Mouse (Mus musculus) CD4-positive naive resting alpha-beta T cell, adult 76 days (primary cell): ENCODE measurements around the gene Vps25. TPM values are rescaled to one million over a fixed set of nuclear protein-coding genes. Genes with fewer than 3 reads are reported as not detected.

ENCODE experiments used
- total RNA-seq: library from RNA; stranded (reverse); gene quantifications from one replicate; pipeline ENCODE4 v1.2.4, GENCODE M21; 2023

Gene Vps25
- total RNA-seq = 73.4 TPM

GRCm38 (mm10) chr11:101253613-101254389 lies at the start of gene Vps25:
Gene Vps25 (plus strand): TSS chr11:101253707.

GRCm38 (mm10) chr11:101226065-101226701 lies 27.3 kb upstream of the Vps25 start, which contains the start of gene Ezh1:
Gene Ezh1 (minus strand): TSS chr11:101226463.

GRCm38 (mm10) chr11:101245855-101246701 lies 7.4 kb upstream of the Vps25 start, which contains the start of gene Ramp2:
Gene Ramp2 (plus strand): TSS chr11:101246028.

GRCm38 (mm10) chr11:101259948-101260825 lies 6.7 kb downstream of the Vps25 start, which contains the start of gene Wnk4:
Gene Wnk4 (plus strand): TSS chr11:101260567.

GRCm38 (mm10) chr11:101278223-101279192 lies 25.0 kb downstream of the Vps25 start, which contains the start of the genes Cntd1 and Coa3:
Gene Cntd1 (plus strand): TSS chr11:101279012.
Gene Coa3 (minus strand): TSS chr11:101279114.

GRCm38 (mm10) chr11:101302004-101302798 lies 48.7 kb downstream of the Vps25 start, which contains the start of gene Becn1:
Gene Becn1 (minus strand): TSS chr11:101302286.

Other genes starting within 250 kb of the Vps25 start
- 7.9 TPM for gene Atp6v0a1, start 244.3 kb upstream of the Vps25 start, total RNA-seq
- gene Naglu, start 183.7 kb upstream of the Vps25 start, total RNA-seq = 10.0 TPM
- gene Hsd17b1, start 175.3 kb upstream of the Vps25 start, total RNA-seq = not detected
- 11.0 TPM for gene Coasy, start 171.1 kb upstream of the Vps25 start, total RNA-seq
- 31.3 TPM for gene Mlx, start 166.4 kb upstream of the Vps25 start, total RNA-seq
- 1.8 TPM for gene Psmc3ip, start 158.3 kb upstream of the Vps25 start, total RNA-seq
- 78.0 TPM for gene Retreg3, start 133.8 kb upstream of the Vps25 start, total RNA-seq
- 12.4 TPM for gene Tubg1, start 133.8 kb upstream of the Vps25 start, total RNA-seq
- gene Tubg2, start 97.8 kb upstream of the Vps25 start, total RNA-seq = 1.7 TPM
- gene Cntnap1, start 83.2 kb upstream of the Vps25 start, total RNA-seq = 0.32 TPM
- gene Plekhh3, start 82.4 kb upstream of the Vps25 start, total RNA-seq = 0.35 TPM
- gene Ccr10, start 78.3 kb upstream of the Vps25 start, total RNA-seq = not detected
- gene Ezh1, start 27.2 kb upstream of the Vps25 start, total RNA-seq = 72.5 TPM
- gene Ramp2, start 7.7 kb upstream of the Vps25 start, total RNA-seq = not detected
- gene Wnk4, start 6.9 kb downstream of the Vps25 start, total RNA-seq = 1.8 TPM
- gene Cntd1, start 25.3 kb downstream of the Vps25 start, total RNA-seq = not detected
- 21.3 TPM for gene Coa3, start 25.4 kb downstream of the Vps25 start, total RNA-seq
- gene Becn1, start 48.6 kb downstream of the Vps25 start, total RNA-seq = 178 TPM
- 124 TPM for gene Psme3, start 62.5 kb downstream of the Vps25 start, total RNA-seq
- gene Aoc2, start 71.4 kb downstream of the Vps25 start, total RNA-seq = 17.0 TPM
- 1.00 TPM for gene Aoc3, start 76.9 kb downstream of the Vps25 start, total RNA-seq
- gene G6pc, start 113.9 kb downstream of the Vps25 start, total RNA-seq = not detected
- gene Aarsd1, start 163.9 kb downstream of the Vps25 start, total RNA-seq = 22.1 TPM
- 2.1 TPM for gene Gm27029, start 171.1 kb downstream of the Vps25 start, total RNA-seq
- gene Rundc1, start 171.4 kb downstream of the Vps25 start, total RNA-seq = 23.7 TPM
- gene Ptges3l, start 171.6 kb downstream of the Vps25 start, total RNA-seq = 6.8 TPM
- gene Rpl27, start 188.6 kb downstream of the Vps25 start, total RNA-seq = 104 TPM
- 55.9 TPM for gene Ifi35, start 194.7 kb downstream of the Vps25 start, total RNA-seq
- 0.56 TPM for gene Rnd2, start 211.3 kb downstream of the Vps25 start, total RNA-seq
- gene Vat1, start 212.5 kb downstream of the Vps25 start, total RNA-seq = 5.3 TPM